ENCODE assay signal across 10 mouse cellular contexts in genomic region chr3:52643796-52644177, GRCm38 (mm10).
DNase-seq lines count a peak whose midpoint lies in the region; ATAC-seq lines count a peak whose summit lies in the region.
"Had no signal": no experiment of that assay in that cellular context is flagged by ENCODE, and none has a peak within 500 bp of the region (broad histone marks: within the 10 kb centered on the region; RNA-seq: fewer than 3 reads in every experiment).

No protein-coding gene starts in this region.

- H3K4me2 ChIP-seq in forebrain, embryonic 14.5 days (ENCODE audit: low read length): no peak overlapping the region
- H3K4me2 ChIP-seq in midbrain, embryonic 12.5 days (replicated peaks): no peak overlapping the region

- no peaks in the 10 kb centered on the region for H3K9me3 ChIP-seq in forebrain, embryonic 14.5 days (replicated peaks; ENCODE audit: control insufficient read depth, low read length)
- H3K9me3 ChIP-seq in midbrain, embryonic 12.5 days: no peaks in the 10 kb centered on the region
- H3K9me3 ChIP-seq: megakaryocyte, embryonic 14.5 days had no signal

- intact Hi-C loops in heart, postnatal 14 days (cut with DNase I): no loop called here

- DNase-seq in heart, adult 11 months: peak; percentile 97
- no peak for DNase-seq in heart, postnatal 14 days
- peak; percentile 86 for DNase-seq in CD4-positive helper T cell, adult 2 months (ENCODE audit: low read depth, low spot score)
- no peak for DNase-seq in forebrain, embryonic 14.5 days (ENCODE audit: low spot score)
- no peak for DNase-seq in adrenal gland, adult 8-10 months
- no peak for DNase-seq in c-Kit-positive CD71-positive TER-119-positive erythroid progenitor cells, embryonic 14.5 days (ENCODE audit: low spot score)
- no peak for DNase-seq in cerebellum, adult 9-10 months
- DNase-seq: kidney, adult 2 months had no signal

- no peaks in the 10 kb centered on the region for H3K36me3 ChIP-seq in forebrain, embryonic 14.5 days (ENCODE audit: control insufficient read depth, insufficient read depth, low read length)
- H3K36me3 ChIP-seq in midbrain, embryonic 12.5 days: no peaks in the 10 kb centered on the region

- peaks cover 22% of the 10 kb centered on the region for H3K4me1 ChIP-seq in forebrain, embryonic 14.5 days (ENCODE audit: control insufficient read depth, insufficient read depth, low read length)
- peaks cover 27% of the 10 kb centered on the region for H3K4me1 ChIP-seq in midbrain, embryonic 12.5 days

- ATAC-seq in forebrain, embryonic 14.5 days: no peak
- ATAC-seq in midbrain, embryonic 12.5 days (ENCODE audit: low FRiP score, low read depth): 0 out of 2 replicates have a peak, but pooled peaks have one; percentile 29

- H3K27me3 ChIP-seq in forebrain, embryonic 14.5 days (replicated peaks; ENCODE audit: control insufficient read depth, insufficient read depth, low read length): no peaks in the 10 kb centered on the region
- H3K27me3 ChIP-seq in midbrain, embryonic 12.5 days: peaks cover 17% of the 10 kb centered on the region

- H3K9ac ChIP-seq in forebrain, embryonic 14.5 days (ENCODE audit: low read length): no peak overlapping the region; the same call in 1 of the 2 replicates
- H3K9ac ChIP-seq in midbrain, embryonic 12.5 days (replicated peaks): no peak overlapping the region

- no peak overlapping the region for H3K4me3 ChIP-seq in forebrain, embryonic 14.5 days (ENCODE audit: low read depth, low read length)
- no peak overlapping the region for H3K4me3 ChIP-seq in midbrain, embryonic 12.5 days
- H3K4me3 ChIP-seq: megakaryocyte, embryonic 14.5 days had no signal

- 75% methylated on average over 10 of the region's 10 CpGs for WGBS in forebrain, embryonic 14.5 days
- WGBS in midbrain, embryonic 12.5 days: 74% methylated on average over 10 of the region's 10 CpGs

- peak overlapping the region; percentile 74 for H3K27ac ChIP-seq in forebrain, embryonic 14.5 days (ENCODE audit: low read depth, low read length)
- H3K27ac ChIP-seq in midbrain, embryonic 12.5 days (replicated peaks): peak overlapping the region; percentile 25; the same call in 1 of the 2 replicates

Comparison
In these comparisons a context has a peak if more than half of its experiments do, and no peak if none do; other contexts are left out.
1. DNase-seq: peak in heart, adult 11 months (single experiment) and CD4-positive helper T cell, adult 2 months (single experiment); none in heart, postnatal 14 days (0 of 2), forebrain, embryonic 14.5 days (single experiment), adrenal gland, adult 8-10 months (single experiment), c-Kit-positive CD71-positive TER-119-positive erythroid progenitor cells, embryonic 14.5 days (single experiment) and cerebellum, adult 9-10 months (single experiment).